Mouse (Mus musculus) heart, embryonic 10.5 days (tissue): ENCODE measurements around the gene Syngap1. TPM values are rescaled to one million over a fixed set of nuclear protein-coding genes. Genes with fewer than 3 reads are reported as not detected.
A peak's percentile ranks its signal among the peaks of the same experiment; 100 is the strongest.
"Not testable (repeated sequence)": the region's sequence is repeated elsewhere in the genome, so short reads cannot be mapped to it uniquely, and the experiment has no call there.

Source experiments
- DNase-seq: peaks from one replicate; pipeline ENCODE4 v3.0.0-alpha.2; 2017; ENCODE audit warnings: low spot score
- H3K27ac ChIP-seq: fragments of 300-500 bp; sonication (generic); 2 replicates; pipeline ENCODE4 v1.5.1; 2016; ENCODE audit warnings: mild to moderate bottlenecking
- H3K27me3 ChIP-seq: fragments of 300-500 bp; sonication (generic); 2 replicates; pipeline ENCODE4 v1.6.1; 2016; ENCODE audit warnings: mild to moderate bottlenecking; ENCODE audit not compliant: poor library complexity, insufficient read depth, severe bottlenecking
- H3K36me3 ChIP-seq: fragments of 300-500 bp; sonication (generic); 2 replicates; pipeline ENCODE4 v1.6.1; 2016; ENCODE audit warnings: mild to moderate bottlenecking, moderate library complexity
- H3K4me1 ChIP-seq: fragments of 300-500 bp; sonication (generic); 2 replicates; pipeline ENCODE4 v1.6.1; 2016; ENCODE audit warnings: mild to moderate bottlenecking
- H3K4me3 ChIP-seq: fragments of 300-500 bp; sonication (generic); 2 replicates; pipeline ENCODE4 v1.5.1; 2016; ENCODE audit warnings: mild to moderate bottlenecking, moderate library complexity
- H3K9me3 ChIP-seq: fragments of 300-500 bp; sonication (generic); 2 replicates; pipeline ENCODE4 v1.6.1; 2016; ENCODE audit warnings: mild to moderate bottlenecking, moderate library complexity
- WGBS: fragments of 180-500 bp; shearing (Covaris S2); methylation state at CpG from one replicate; pipeline ENCODE4 v1.1.7; 2016; 5-methylcytosine and 5-hydroxymethylcytosine counted together
- polyA plus RNA-seq: library from polyadenylated mRNA; unstranded; fragments of >200 nt; fragmentation: Nextera tagmentation; extraction: Ambion mirVana; gene quantifications from 2 replicates; pipeline ENCODE4 v1.2.1, GENCODE M21; 2016

The Syngap1 gene
- polyA plus RNA-seq, 1 experiment from 2014 or later: 1.6 TPM

DNA sequence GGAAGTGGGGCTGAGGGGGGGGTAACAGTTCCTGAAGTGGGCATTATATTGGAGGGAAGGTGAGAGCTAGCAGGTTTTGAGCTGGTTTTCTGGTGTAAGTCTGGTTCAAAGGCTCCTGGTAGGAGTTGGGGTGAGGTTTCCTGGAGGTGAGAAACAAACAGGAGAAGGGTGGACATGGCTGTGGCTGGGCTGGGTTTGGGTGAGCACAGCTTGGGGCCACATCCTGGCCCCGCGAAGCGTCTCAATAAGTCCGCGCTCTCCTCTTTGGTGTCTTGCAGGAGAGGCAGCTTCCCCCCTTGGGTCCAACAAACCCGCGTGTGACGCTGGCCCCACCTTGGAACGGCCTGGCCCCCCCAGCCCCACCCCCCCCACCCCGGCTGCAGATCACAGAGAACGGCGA is 29.2 kb downstream of the Syngap1 start:
- 48% methylated on average over 12 of the region's 12 CpGs for WGBS
- peaks cover 49% of the 10 kb centered on the region for H3K36me3 ChIP-seq

GRCm38 (mm10) chr17:26971247-26971905 is 30.3 kb downstream of the Syngap1 start:
- WGBS: 44% methylated on average over 8 of the region's 8 CpGs
- H3K9me3 ChIP-seq: no peaks in the 10 kb centered on the region
- H3K4me3 ChIP-seq: peak overlapping the region; percentile 30
- peak; percentile 66 for DNase-seq
- H3K36me3 ChIP-seq: peaks cover 50% of the 10 kb centered on the region
- no peaks in the 10 kb centered on the region for H3K27me3 ChIP-seq
- peak overlapping the region; percentile 91 for H3K27ac ChIP-seq
- peaks cover 37% of the 10 kb centered on the region for H3K4me1 ChIP-seq

More for the DNA sequence above, 29.2 kb downstream of the Syngap1 start:
- H3K9me3 ChIP-seq: no peaks in the 10 kb centered on the region
- H3K4me3 ChIP-seq: no peak overlapping the region
- H3K4me1 ChIP-seq: peaks cover 30% of the 10 kb centered on the region
- no peak overlapping the region for H3K27ac ChIP-seq
- no peaks in the 10 kb centered on the region for H3K27me3 ChIP-seq
- peak; percentile 67 for DNase-seq

DNA sequence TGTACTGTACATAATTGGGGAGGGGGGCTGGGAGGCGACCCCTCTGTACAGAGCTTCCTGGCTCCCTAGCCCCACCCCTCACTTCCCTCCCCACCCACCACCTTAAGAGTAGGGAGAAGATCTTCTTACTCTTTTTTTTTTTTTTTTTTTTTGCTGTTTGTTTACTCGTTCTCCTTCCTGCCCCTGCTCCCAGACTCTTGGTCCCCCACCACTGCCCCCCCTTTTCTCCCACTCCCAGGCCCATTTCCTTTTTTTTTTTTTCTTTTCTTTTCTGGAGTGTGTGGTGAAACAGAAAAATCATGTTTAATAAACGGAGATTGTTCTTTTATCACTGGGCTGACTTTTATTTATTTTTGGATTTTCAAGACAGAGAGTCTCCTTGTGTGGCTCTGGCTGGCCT is 31.1 kb downstream of the Syngap1 start:
- Histone ChIP-seq H3K27me3 (no peaks in the 10 kb centered on the region), H3K36me3 (peaks cover 50% of the 10 kb centered on the region), H3K9me3 (no peaks in the 10 kb centered on the region), H3K4me1 (peaks cover 37% of the 10 kb centered on the region), H3K4me3 (peak overlapping the region; percentile 84), H3K27ac (peak overlapping the region; percentile 91)
- 3% methylated on average over 3 of the region's 3 CpGs for WGBS
- DNase-seq: no peak

- no peaks in the 10 kb centered on the region for H3K27me3 ChIP-seq
- peak within 1 kb of the TSS; percentile 91 for H3K27ac ChIP-seq
- H3K4me3 ChIP-seq: peak within 1 kb of the TSS; percentile 84
- peaks cover 37% of the 10 kb centered on the region for H3K4me1 ChIP-seq
- H3K36me3 ChIP-seq: peaks cover 49% of the 10 kb centered on the region
- DNase-seq: peak; percentile 98
- H3K9me3 ChIP-seq: no peaks in the 10 kb centered on the region
- under 1% methylated on average over 75 of the region's 75 CpGs for WGBS
Measured at GRCm38 (mm10) chr17:26972703-26973574, 31.9 kb downstream of the Syngap1 start, which contains the start of gene Zbtb9. TSS of gene Zbtb9 (plus strand) at chr17:26973167.

GRCm38 (mm10) chr17:26974547-26974946 is 33.5 kb downstream of the Syngap1 start:
- H3K4me3 ChIP-seq: peak overlapping the region; percentile 84; the same call in 1 of the 2 replicates
- H3K4me1 ChIP-seq: peaks cover 37% of the 10 kb centered on the region
- H3K27me3 ChIP-seq: no peaks in the 10 kb centered on the region
- peak; percentile 66 for DNase-seq
- no peak overlapping the region for H3K27ac ChIP-seq
- 89% methylated on average over 15 of the region's 15 CpGs for WGBS
- H3K9me3 ChIP-seq: no peaks in the 10 kb centered on the region
- H3K36me3 ChIP-seq: peaks cover 54% of the 10 kb centered on the region

DNA sequence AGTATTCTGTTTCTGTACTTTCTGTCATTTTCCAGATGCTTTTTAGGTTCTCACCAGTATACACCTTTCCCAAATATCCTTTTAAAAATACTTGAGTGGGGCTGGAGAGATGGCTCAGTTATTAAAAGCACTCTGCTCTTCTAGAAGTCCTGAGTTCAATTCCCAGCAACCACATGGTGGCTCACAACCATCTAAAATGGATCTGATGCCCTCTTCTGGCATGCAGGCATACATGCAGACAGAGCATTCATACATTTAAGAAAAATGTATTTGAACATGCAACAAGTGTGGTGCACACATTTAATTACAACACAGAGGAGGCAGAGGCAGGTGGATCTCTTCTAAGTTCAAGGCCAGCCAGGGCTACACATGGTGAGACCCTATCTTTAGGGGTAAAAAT is 34.4 kb downstream of the Syngap1 start:
- peaks cover 34% of the 10 kb centered on the region for H3K4me1 ChIP-seq
- no peak overlapping the region for H3K4me3 ChIP-seq
- H3K9me3 ChIP-seq: no peaks in the 10 kb centered on the region
- H3K27ac ChIP-seq: no peak overlapping the region
- H3K36me3 ChIP-seq: peaks cover 59% of the 10 kb centered on the region
- no peaks in the 10 kb centered on the region for H3K27me3 ChIP-seq
- peak; percentile 46 for DNase-seq

DNA sequence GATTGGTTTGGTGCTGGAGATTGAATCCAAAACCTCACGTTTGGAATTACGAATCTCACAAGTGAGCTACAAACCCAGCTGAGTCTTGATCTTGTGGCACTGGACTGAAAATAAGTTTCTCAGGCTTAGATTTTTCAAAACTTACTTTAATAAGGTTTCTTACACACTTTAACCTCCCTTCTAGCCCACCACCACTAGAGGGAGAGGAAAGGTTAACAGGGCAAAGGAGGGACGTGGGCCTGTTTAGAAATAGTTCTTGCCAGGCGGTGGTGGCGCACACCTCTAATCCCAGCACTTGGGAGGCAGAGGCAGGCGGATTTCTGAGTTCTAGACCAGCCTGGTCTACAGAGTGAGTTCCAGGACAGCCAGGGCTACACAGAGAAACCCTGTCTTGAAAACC is 36.3 kb downstream of the Syngap1 start:
- H3K4me1 ChIP-seq: peaks cover 18% of the 10 kb centered on the region
- not testable (repeated sequence) for H3K27me3 ChIP-seq, H3K9me3 ChIP-seq, H3K4me3 ChIP-seq, DNase-seq, H3K27ac ChIP-seq
- WGBS: 87% methylated on average over 6 of the region's 6 CpGs
- H3K36me3 ChIP-seq: peaks cover 60% of the 10 kb centered on the region

DNA sequence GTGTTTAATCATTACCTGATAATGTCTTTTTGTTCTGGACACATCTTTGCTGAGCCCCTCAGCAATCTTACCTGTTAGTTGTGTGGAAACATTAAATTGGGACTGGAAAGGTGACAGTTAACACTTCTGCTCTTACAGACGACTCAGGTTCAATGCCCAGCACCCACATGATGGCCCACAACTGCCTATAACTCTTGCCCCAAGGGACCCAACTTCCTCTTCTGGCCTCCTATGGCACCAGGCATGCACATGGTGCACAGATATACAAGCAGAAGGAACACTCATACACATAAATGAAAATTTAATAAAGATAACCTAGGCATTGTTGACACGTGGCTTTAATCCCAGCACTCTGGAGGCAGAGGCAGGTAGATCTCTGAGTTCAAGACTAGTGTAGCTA is 38.4 kb downstream of the Syngap1 start:
- H3K27me3 ChIP-seq: no peaks in the 10 kb centered on the region
- no peak overlapping the region for H3K27ac ChIP-seq
- no peak for DNase-seq
- H3K4me1 ChIP-seq: 0 out of 2 replicates have a peak, but pooled peaks cover 7% of the 10 kb centered on the region
- H3K4me3 ChIP-seq: no peak overlapping the region
- WGBS: 73% methylated on average over 2 of the region's 2 CpGs
- peaks cover 57% of the 10 kb centered on the region for H3K36me3 ChIP-seq
- no peaks in the 10 kb centered on the region for H3K9me3 ChIP-seq

DNA sequence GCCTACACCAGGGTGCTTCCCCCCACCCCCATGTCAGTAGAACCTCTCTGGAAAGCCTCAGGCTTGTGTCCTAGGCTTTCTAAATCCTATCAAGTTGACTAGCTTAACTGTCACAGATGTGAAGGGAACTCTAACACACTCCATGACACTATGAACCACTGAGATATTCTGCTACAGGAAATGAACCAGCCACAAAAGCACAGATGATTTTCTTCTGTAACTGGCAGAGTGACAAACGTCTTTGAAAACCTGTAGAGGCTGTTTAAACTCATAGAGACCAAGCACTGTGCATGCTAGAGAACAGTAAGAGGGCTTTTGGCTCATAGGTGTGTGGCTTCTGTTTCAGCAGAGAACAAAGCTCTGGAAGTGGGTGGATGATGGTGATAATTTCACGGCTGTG is 40.0 kb downstream of the Syngap1 start:
- H3K27me3 ChIP-seq: no peaks in the 10 kb centered on the region
- no peak overlapping the region for H3K27ac ChIP-seq
- H3K4me1 ChIP-seq: 0 out of 2 replicates have a peak, but pooled peaks cover 3% of the 10 kb centered on the region
- no peaks in the 10 kb centered on the region for H3K9me3 ChIP-seq
- no peak overlapping the region for H3K4me3 ChIP-seq
- peaks cover 41% of the 10 kb centered on the region for H3K36me3 ChIP-seq
- DNase-seq: no peak
- WGBS: 71% methylated on average over 2 of the region's 2 CpGs

DNA sequence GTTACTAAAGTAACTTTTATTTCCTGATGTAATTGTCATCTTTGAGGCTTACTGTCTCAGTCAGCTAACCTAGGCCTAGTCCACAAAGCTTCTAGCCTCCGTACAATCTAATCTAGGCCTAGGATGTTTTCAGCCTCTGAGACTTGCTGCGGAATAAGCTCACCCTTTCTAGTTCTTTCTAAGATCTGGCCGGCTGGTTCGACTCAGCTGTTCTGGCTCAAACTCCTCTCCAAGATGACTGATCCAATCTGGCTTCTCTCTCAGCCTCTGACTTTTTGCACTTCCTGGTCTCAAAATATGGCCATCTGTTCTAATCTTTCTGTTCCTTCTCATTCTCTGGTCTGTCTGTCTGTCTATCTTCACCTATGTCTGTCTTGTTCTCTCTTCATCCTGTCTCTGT is 42.3 kb downstream of the Syngap1 start:
- 92% methylated on average over 4 of the region's 4 CpGs for WGBS
- no peak overlapping the region for H3K4me3 ChIP-seq
- no peaks in the 10 kb centered on the region for H3K4me1 ChIP-seq
- H3K36me3 ChIP-seq: peaks cover 21% of the 10 kb centered on the region
- H3K27me3 ChIP-seq: no peaks in the 10 kb centered on the region
- no peak for DNase-seq
- no peak overlapping the region for H3K27ac ChIP-seq
- no peaks in the 10 kb centered on the region; the same call in 1 of the 2 replicates for H3K9me3 ChIP-seq

DNA sequence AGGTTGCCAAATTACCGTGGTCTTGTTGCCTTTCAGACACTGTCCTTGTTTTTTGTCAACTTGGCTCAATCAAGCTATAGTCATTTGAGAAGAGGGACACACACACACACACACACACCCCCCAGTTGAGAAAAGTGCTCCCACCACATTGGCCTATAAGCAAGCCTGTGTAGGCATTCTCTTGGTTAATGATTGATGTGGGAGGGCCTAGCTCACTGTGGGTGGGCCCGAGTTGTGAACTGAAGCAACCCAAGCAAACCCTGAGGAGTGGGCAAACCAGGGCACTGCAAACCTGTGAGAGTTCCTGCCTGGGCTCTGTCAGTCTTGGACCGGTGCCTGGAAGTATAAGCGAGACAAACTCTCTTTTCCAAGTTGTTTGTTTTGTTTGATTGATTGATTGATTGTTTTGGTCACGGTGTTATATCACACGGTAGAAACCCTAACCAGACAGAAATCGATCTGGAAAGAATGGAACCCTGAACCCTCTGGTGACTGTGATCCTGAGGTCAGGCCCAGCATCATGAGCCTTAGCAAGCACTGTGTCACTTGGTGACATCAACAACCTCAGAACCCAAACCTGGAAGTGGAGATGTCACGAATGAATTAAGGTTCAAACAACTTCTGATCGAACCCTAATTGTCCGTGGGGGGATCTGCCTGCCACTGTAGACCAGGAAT is 44.6 kb downstream of the Syngap1 start:
- no peaks in the 10 kb centered on the region for H3K4me1 ChIP-seq
- no peak for DNase-seq
- no peaks in the 10 kb centered on the region; the same call in 1 of the 2 replicates for H3K9me3 ChIP-seq
- H3K27ac ChIP-seq: no peak overlapping the region
- no peaks in the 10 kb centered on the region for H3K27me3 ChIP-seq
- WGBS: 82% methylated on average over 10 of the region's 10 CpGs
- peaks cover 5% of the 10 kb centered on the region for H3K36me3 ChIP-seq
- no peak overlapping the region for H3K4me3 ChIP-seq

GRCm38 (mm10) chr17:26990521-26990920 is 49.5 kb downstream of the Syngap1 start:
- H3K27me3 ChIP-seq: no peaks in the 10 kb centered on the region
- H3K4me1 ChIP-seq: peaks cover 14% of the 10 kb centered on the region
- 0 out of 2 replicates have a peak, but pooled peaks cover 2% of the 10 kb centered on the region for H3K36me3 ChIP-seq
- H3K27ac ChIP-seq: no peak overlapping the region
- no peak overlapping the region for H3K4me3 ChIP-seq
- no peak for DNase-seq
- no peaks in the 10 kb centered on the region; the same call in 1 of the 2 replicates for H3K9me3 ChIP-seq

GRCm38 (mm10) chr17:26994410-26994809 is 53.4 kb downstream of the Syngap1 start:
- H3K36me3 ChIP-seq: no peaks in the 10 kb centered on the region
- H3K27ac ChIP-seq: no peak overlapping the region
- WGBS: 73% methylated on average over 14 of the region's 14 CpGs

More at GRCm38 (mm10) chr17:26994410-26994809, 53.4 kb downstream of the Syngap1 start:
- Histone ChIP-seq H3K9me3 (no peaks in the 10 kb centered on the region), H3K27me3 (no peaks in the 10 kb centered on the region), H3K4me3 (no peak overlapping the region), H3K4me1 (peaks cover 19% of the 10 kb centered on the region)
- no peak for DNase-seq
